Mouse (Mus musculus): Measurements from ENCODE around the gene Elmsan1.

Gene Elmsan1

GRCm38 (mm10) chr12:84099605-84100004, 119.1 kb downstream of the Elmsan1 start:
- DNase-seq (ENCODE audit: low read depth) = no peak
